Mouse (Mus musculus) duodenum, adult 2 months (tissue): ENCODE measurements around the gene Gm10413. TPM values are rescaled to one million over a fixed set of nuclear protein-coding genes. Genes with fewer than 3 reads are reported as not detected.

Source experiments
- polyA plus RNA-seq: library from polyadenylated mRNA; depleted of rRNA; stranded (reverse); fragments of >200 nt; gene quantifications from 2 replicates; pipeline ENCODE4 v1.2.3, GENCODE M21; 2012; ENCODE audit warnings: low replicate concordance; rRNA removed

Gene Gm10413
- not detected in 2 replicates for polyA plus RNA-seq

GRCm38 (mm10) chr14:3394793-3395192 lies at the start of gene Gm10413:
Gene Gm10413 (plus strand): TSS chr14:3395093.

GRCm38 (mm10) chr14:3412314-3412713 lies 17.4 kb downstream of the Gm10413 start, which contains the start of gene Gm10409:
Gene Gm10409 (plus strand): TSS chr14:3412614.

GRCm38 (mm10) chr14:3427803-3428202 lies 32.9 kb downstream of the Gm10413 start, which contains the start of gene Gm3005:
Gene Gm3005 (plus strand): TSS chr14:3428103.

GRCm38 (mm10) chr14:3449079-3449478 lies 54.2 kb downstream of the Gm10413 start, which contains the start of gene Gm10408:
Gene Gm10408 (plus strand): TSS chr14:3449379.

Other genes with a start within 250 kb of the Gm10413 start
- not detected in 2 replicates for gene Gm5795, start 206.8 kb upstream of the Gm10413 start, polyA plus RNA-seq
- 0.18 TPM in 1 of 2 replicates, not detected in the other for gene D830030K20Rik, start 186.6 kb upstream of the Gm10413 start, polyA plus RNA-seq
- not detected in 2 replicates for gene Gm2956, start 62.5 kb upstream of the Gm10413 start, polyA plus RNA-seq
- gene Gm10409, start 17.5 kb downstream of the Gm10413 start, polyA plus RNA-seq, result not detected in 2 replicates
- 0.14 TPM in 1 of 2 replicates, not detected in the other for gene Gm3005, start 33.0 kb downstream of the Gm10413 start, polyA plus RNA-seq
- not detected in 2 replicates for gene Gm10408, start 54.3 kb downstream of the Gm10413 start, polyA plus RNA-seq
- not detected in 2 replicates for gene Gm3012, start 239.4 kb downstream of the Gm10413 start, polyA plus RNA-seq